Mouse (Mus musculus) heart, postnatal 0 days (tissue): Measurements from ENCODE around the gene Pcnx2. TPM values are rescaled to one million over a fixed set of nuclear protein-coding genes. Genes with fewer than 3 reads are reported as not detected.

Experiments
- ATAC-seq: fragments of 200-750 bp; cut with Nextera tagmentation; 2 replicates; pipeline ENCODE4 v1.8.0; 2017; ENCODE audit warnings: low read depth, moderate number of reproducible peaks, moderate library complexity; ENCODE audit not compliant: insufficient read depth
- DNase-seq: peaks from one replicate; pipeline ENCODE4 v3.0.0-alpha.2; 2016; ENCODE audit warnings: low spot score
- H3K27ac ChIP-seq: fragments of 300-500 bp; sonication (generic); 2 replicates; pipeline ENCODE4 v1.5.1; 2014; ENCODE audit warnings: low read depth, mild to moderate bottlenecking
- H3K27me3 ChIP-seq: fragments of 300-500 bp; sonication (generic); 2 replicates; pipeline ENCODE4 v1.6.1; 2014; ENCODE audit warnings: low read length, mixed read lengths; ENCODE audit not compliant: control insufficient read depth, insufficient read depth
- H3K36me3 ChIP-seq: fragments of 300-500 bp; sonication (generic); replicated peaks from 2 replicates; pipeline ENCODE4 v1.6.1; 2014; ENCODE audit warnings: low read length, mixed read lengths; ENCODE audit not compliant: control insufficient read depth, insufficient read depth
- H3K4me1 ChIP-seq: fragments of 300-500 bp; sonication (generic); 2 replicates; pipeline ENCODE4 v1.6.1; 2014; ENCODE audit warnings: antibody characterized with exemption; ENCODE audit not compliant: control insufficient read depth, insufficient read depth
- H3K4me2 ChIP-seq: fragments of 300-500 bp; sonication (generic); 2 replicates; pipeline ENCODE4 v1.6.1; 2014; ENCODE audit warnings: low read depth, mild to moderate bottlenecking, low read length, moderate library complexity
- H3K4me3 ChIP-seq: fragments of 300-500 bp; sonication (generic); 2 replicates; pipeline ENCODE4 v1.5.1; 2014; ENCODE audit warnings: low read depth, low read length
- H3K9ac ChIP-seq: fragments of 300-500 bp; sonication (generic); replicated peaks from 2 replicates; pipeline ENCODE4 v1.6.1; 2014; ENCODE audit warnings: low read depth, low read length, mixed read lengths
- H3K9me3 ChIP-seq: fragments of 300-500 bp; sonication (generic); replicated peaks from 2 replicates; pipeline ENCODE4 v1.6.1; 2016; ENCODE audit warnings: low read length; ENCODE audit not compliant: control insufficient read depth
- CTCF ChIP-seq: IDR thresholded peaks from 2 replicates; pipeline ENCODE4 v1.5.1; 2016; ENCODE audit warnings: antibody characterized with exemption, control low read depth, low read depth
- EP300 ChIP-seq: IDR thresholded peaks from 2 replicates; pipeline ENCODE4 v1.6.1; 2016; ENCODE audit warnings: antibody characterized with exemption, low read depth
- WGBS: fragments of 180-500 bp; shearing (Covaris S2); extraction: QIAGEN DNeasy Blood & Tissue Kit; methylation state at CpG from one replicate; pipeline ENCODE4 v1.1.7; 2014; 5-methylcytosine and 5-hydroxymethylcytosine counted together
- polyA plus RNA-seq: library from polyadenylated mRNA; unstranded; fragments of >200 nt; fragmentation: Nextera tagmentation; extraction: Ambion mirVana; gene quantifications from 2 replicates; pipeline ENCODE4 v1.2.1, GENCODE M21; 2015
- total RNA-seq: library from RNA; depleted of rRNA; stranded (reverse); fragments of >200 nt; gene quantifications from 2 replicates; pipeline ENCODE4 v1.2.3, GENCODE M21; 2014; ENCODE audit warnings: low replicate concordance; rRNA removed

Gene Pcnx2
- total RNA-seq (0.04 and 0.12 TPM in 2 replicates), polyA plus RNA-seq (0.16 and 0.22 TPM in 2 replicates)

DNA sequence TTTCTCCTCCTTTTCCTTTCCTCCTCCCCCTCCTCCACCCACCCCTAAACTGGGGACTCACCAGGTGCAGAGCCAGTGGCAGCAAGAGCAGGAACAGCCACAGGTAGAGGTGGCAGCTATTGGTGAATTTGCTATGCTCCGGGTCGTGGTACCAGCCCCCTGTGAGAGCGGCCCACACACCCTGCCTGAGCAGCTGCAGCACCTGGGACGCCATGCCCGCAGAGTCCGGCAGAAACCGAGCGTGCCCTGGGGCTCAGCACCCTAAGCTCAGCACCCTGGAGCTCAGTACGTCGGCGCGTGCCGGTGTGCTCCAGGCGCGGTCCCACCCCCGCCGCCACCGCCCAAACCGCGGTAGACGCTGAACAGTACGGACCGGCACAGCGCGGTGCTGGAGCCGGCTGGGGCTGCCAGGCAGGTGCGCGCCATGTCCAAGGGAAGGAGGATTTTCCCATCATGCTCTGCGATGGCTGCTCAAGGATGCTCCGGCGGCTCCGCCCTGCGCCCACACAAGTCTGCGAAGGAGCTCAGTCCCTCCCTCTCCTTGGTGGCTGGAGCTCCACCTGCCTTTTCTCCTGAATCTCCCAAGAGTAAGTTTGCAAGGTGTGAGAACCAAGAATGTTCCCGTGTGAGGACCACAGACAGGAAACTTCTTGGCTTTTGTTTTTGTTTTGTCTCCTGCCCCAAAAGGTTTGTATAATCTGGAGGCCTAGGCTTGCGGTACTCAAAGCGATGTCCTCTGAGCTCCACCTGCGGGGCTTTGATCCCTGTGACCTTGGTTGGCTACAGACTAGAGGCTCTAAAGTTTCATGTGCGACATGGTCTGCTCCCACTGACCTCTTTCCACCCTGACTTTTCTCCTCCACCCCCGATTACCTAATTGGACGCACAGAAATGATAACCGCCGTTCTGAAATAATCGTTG, at the start of gene Pcnx2:
TSS of gene Pcnx2 (minus strand) at position 450 of the 921 bp plus-strand sequence.
- H3K27me3 ChIP-seq = peaks cover 22% of the 10 kb centered on the region
- DNase-seq (no peak), ATAC-seq (no peak)
- H3K4me2 ChIP-seq = no peak within 1 kb of the TSS
- H3K4me1 ChIP-seq = no peaks in the 10 kb centered on the region
- H3K27ac ChIP-seq = no peak within 1 kb of the TSS
- no peak within 1 kb of the TSS for H3K9ac ChIP-seq
- H3K4me3 ChIP-seq = no peak within 1 kb of the TSS; the same call in 1 of the 2 replicates
- TF ChIP-seq CTCF (no peak), EP300 (no peak)
- WGBS = 9% methylated on average over 44 of the region's 44 CpGs
- H3K9me3 ChIP-seq = no peaks in the 10 kb centered on the region
- no peaks in the 10 kb centered on the region for H3K36me3 ChIP-seq

- TF ChIP-seq EP300 (no peak), CTCF (no peak)
- 81% methylated on average over 4 of the region's 4 CpGs for WGBS
- no peak for ATAC-seq
Observed at GRCm38 (mm10) chr8:125944511-125944910, 46.4 kb upstream of the Pcnx2 start.

GRCm38 (mm10) chr8:125935649-125936048, 37.5 kb upstream of the Pcnx2 start:
- no peak overlapping the region for H3K27ac ChIP-seq

More at GRCm38 (mm10) chr8:125944511-125944910, 46.4 kb upstream of the Pcnx2 start:
- H3K27me3 ChIP-seq = no peaks in the 10 kb centered on the region
- no peaks in the 10 kb centered on the region for H3K9me3 ChIP-seq
- H3K4me1 ChIP-seq = no peaks in the 10 kb centered on the region
- no peak overlapping the region for H3K27ac ChIP-seq
- no peak overlapping the region for H3K4me2 ChIP-seq
- H3K9ac ChIP-seq = no peak overlapping the region
- no peaks in the 10 kb centered on the region for H3K36me3 ChIP-seq
- H3K4me3 ChIP-seq = no peak overlapping the region
- no peak for DNase-seq

GRCm38 (mm10) chr8:125931822-125932221, 33.7 kb upstream of the Pcnx2 start:
- no peaks in the 10 kb centered on the region for H3K36me3 ChIP-seq
- ATAC-seq (no peak), DNase-seq (no peak)
- no peak overlapping the region for H3K4me3 ChIP-seq
- H3K4me1 ChIP-seq = no peaks in the 10 kb centered on the region
- H3K9ac ChIP-seq = no peak overlapping the region
- no peak overlapping the region for H3K4me2 ChIP-seq
- no peaks in the 10 kb centered on the region for H3K27me3 ChIP-seq
- TF ChIP-seq EP300 = no peak
- 90% methylated on average over 6 of the region's 6 CpGs for WGBS
- H3K27ac ChIP-seq = no peak overlapping the region
- H3K9me3 ChIP-seq = no peaks in the 10 kb centered on the region

More at GRCm38 (mm10) chr8:125935649-125936048, 37.5 kb upstream of the Pcnx2 start:
- Histone ChIP-seq H3K4me1 (no peaks in the 10 kb centered on the region), H3K4me2 (no peak overlapping the region), H3K36me3 (no peaks in the 10 kb centered on the region), H3K9ac (no peak overlapping the region), H3K4me3 (no peak overlapping the region), H3K9me3 (no peaks in the 10 kb centered on the region), H3K27me3 (no peaks in the 10 kb centered on the region)
- WGBS = 43% methylated on average over 9 of the region's 9 CpGs
- TF ChIP-seq CTCF = peak; percentile 76
- no peak for TF ChIP-seq EP300
- DNase-seq = peak; percentile 38
- ATAC-seq = no peak

DNA sequence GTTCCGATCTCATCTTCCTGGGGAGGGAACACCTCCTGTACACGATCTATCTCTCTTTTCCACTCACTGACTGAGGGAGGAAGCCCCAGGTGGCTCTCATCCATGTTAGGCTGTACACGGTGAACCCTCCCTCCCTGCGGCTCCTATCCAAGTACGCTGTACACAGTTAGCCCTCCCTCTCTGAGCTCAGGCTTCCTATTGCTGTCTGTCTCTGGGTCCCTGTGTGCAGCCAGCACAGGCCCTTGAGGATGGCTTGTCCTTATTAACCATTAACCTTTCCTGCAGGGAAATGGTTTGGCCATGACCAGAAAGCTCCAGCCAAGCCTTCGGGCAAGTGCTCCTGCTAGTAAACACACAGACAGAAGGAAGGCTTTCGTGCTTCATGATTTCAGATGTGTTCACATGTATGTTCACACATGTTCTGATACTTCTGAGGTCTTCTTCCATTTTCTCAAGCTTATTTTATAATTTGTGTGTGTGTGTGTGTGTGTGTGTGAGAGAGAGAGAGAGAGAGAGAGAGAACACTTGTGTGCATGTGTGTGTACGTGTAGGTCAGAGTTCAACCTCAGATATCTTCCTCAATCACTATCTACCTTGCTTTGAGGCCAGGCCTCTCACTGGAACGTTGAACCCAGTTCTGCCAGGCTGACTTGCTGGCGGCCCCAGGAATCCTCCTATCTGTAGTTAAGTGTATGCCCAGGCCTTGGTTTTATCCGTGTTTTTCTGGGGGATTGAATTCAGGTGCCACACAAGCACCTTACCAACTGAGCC, 32.3 kb upstream of the Pcnx2 start:
- no peaks in the 10 kb centered on the region for H3K9me3 ChIP-seq
- H3K27ac ChIP-seq = no peak overlapping the region
- no peak overlapping the region for H3K4me2 ChIP-seq
- TF ChIP-seq EP300 (no peak), CTCF (no peak)
- 74% methylated on average over 11 of the region's 11 CpGs for WGBS
- no peaks in the 10 kb centered on the region for H3K27me3 ChIP-seq
- H3K9ac ChIP-seq = no peak overlapping the region
- DNase-seq (no peak), ATAC-seq (no peak)
- H3K4me3 ChIP-seq = no peak overlapping the region
- no peaks in the 10 kb centered on the region for H3K36me3 ChIP-seq
- H3K4me1 ChIP-seq = no peaks in the 10 kb centered on the region
